19 mouse cellular contexts compared by ENCODE assay signal in the genomic region with DNA sequence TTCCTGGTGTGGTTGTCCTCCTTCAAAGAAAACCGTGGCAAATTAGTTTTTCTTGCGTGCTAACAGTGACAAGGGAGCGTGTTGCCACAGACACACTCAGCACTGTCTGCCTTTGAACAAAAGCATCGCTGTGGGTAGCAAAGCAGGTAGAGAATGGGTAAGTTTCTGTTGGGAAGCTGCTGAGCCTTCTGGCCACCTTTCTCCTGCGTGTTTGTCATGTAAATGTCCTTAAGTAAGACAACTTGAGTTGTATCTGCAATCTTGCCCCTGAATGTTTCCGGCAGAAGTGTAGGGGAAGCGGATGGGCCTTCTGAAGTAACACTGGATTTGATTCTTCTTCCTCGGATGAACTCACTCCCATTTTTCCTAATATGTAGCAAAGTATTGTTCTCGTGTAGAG.
DNase-seq lines count a peak whose midpoint lies in the region; ATAC-seq lines count a peak whose summit lies in the region.
"Had no signal": no experiment of that assay in that cellular context is flagged by ENCODE, and none has a peak within 500 bp of the region (broad histone marks: within the 10 kb centered on the region; RNA-seq: fewer than 3 reads in every experiment).

No protein-coding gene starts in this region.

- no peak overlapping the region for H3K4me2 ChIP-seq in hindbrain, embryonic 11.5 days (replicated peaks; ENCODE audit: low read depth, low read length)
- no peak overlapping the region for H3K4me2 ChIP-seq in hindbrain, embryonic 16.5 days (ENCODE audit: low read length)
- H3K4me2 ChIP-seq: embryonic facial prominence, embryonic 12.5 days; forebrain, embryonic 13.5 days; forebrain, embryonic 15.5 days had no signal

- no peaks in the 10 kb centered on the region for H3K9me3 ChIP-seq in hindbrain, embryonic 11.5 days (ENCODE audit: control insufficient read depth, low read length)
- no peaks in the 10 kb centered on the region for H3K9me3 ChIP-seq in hindbrain, embryonic 16.5 days (ENCODE audit: control insufficient read depth, low read length)
- H3K9me3 ChIP-seq: embryonic facial prominence, embryonic 10.5 days; embryonic facial prominence, embryonic 12.5 days; forebrain, embryonic 13.5 days; forebrain, embryonic 15.5 days had no signal

- no peaks in the 10 kb centered on the region for H3K36me3 ChIP-seq in hindbrain, embryonic 11.5 days (ENCODE audit: control insufficient read depth, insufficient read depth, low read length)
- no peaks in the 10 kb centered on the region for H3K36me3 ChIP-seq in hindbrain, embryonic 16.5 days (ENCODE audit: control insufficient read depth, insufficient read depth, low read length)
- H3K36me3 ChIP-seq: embryonic facial prominence, embryonic 10.5 days; embryonic facial prominence, embryonic 12.5 days; forebrain, embryonic 15.5 days had no signal

- 0 out of 2 replicates have a peak, but pooled peaks have one; percentile 28 for ATAC-seq in hindbrain, embryonic 11.5 days (ENCODE audit: low FRiP score)
- ATAC-seq in hindbrain, embryonic 16.5 days = no peak
- ATAC-seq: forebrain, embryonic 13.5 days; forebrain, embryonic 15.5 days had no signal

- H3K9ac ChIP-seq in hindbrain, embryonic 11.5 days (ENCODE audit: low read depth, low read length) = no peak overlapping the region
- H3K9ac ChIP-seq in hindbrain, embryonic 16.5 days (ENCODE audit: low read depth, low read length) = no peak overlapping the region
- H3K9ac ChIP-seq: embryonic facial prominence, embryonic 12.5 days; forebrain, embryonic 13.5 days; forebrain, embryonic 15.5 days had no signal

- DNase-seq in hindbrain, embryonic 11.5 days (ENCODE audit: low spot score) = no peak
- DNase-seq in ES-CJ7 (ENCODE audit: low read depth, low spot score) = peak; percentile 80
- DNase-seq in ZHBTc4 (ENCODE audit: low read depth, low spot score) = peak; percentile 64
- DNase-seq in urinary bladder, postnatal 25 days (ENCODE audit: low spot score) = no peak
- no peak for DNase-seq in embryo, embryonic 11 days
- DNase-seq: adrenal gland, adult 2 months; adrenal gland, postnatal 10 days; adrenal gland, postnatal 25 days; cerebellum, adult 11 months; cerebellum, adult 18-20 months; cerebellum, adult 8-10 months; cerebellum, adult 9-11 months; cerebellum, postnatal 14 days; cerebellum, postnatal 36 days had no signal

- H3K4me3 ChIP-seq in hindbrain, embryonic 11.5 days (ENCODE audit: low read depth, low read length) = no peak overlapping the region
- H3K4me3 ChIP-seq in hindbrain, embryonic 16.5 days (ENCODE audit: low read length) = no peak overlapping the region
- H3K4me3 ChIP-seq: embryonic facial prominence, embryonic 10.5 days; embryonic facial prominence, embryonic 12.5 days; forebrain, embryonic 13.5 days; forebrain, embryonic 15.5 days had no signal

- no peaks in the 10 kb centered on the region for H3K4me1 ChIP-seq in hindbrain, embryonic 11.5 days (replicated peaks; ENCODE audit: control insufficient read depth, insufficient read depth, low read length)
- H3K4me1 ChIP-seq in hindbrain, embryonic 16.5 days (ENCODE audit: control insufficient read depth, insufficient read depth, low read depth, low read length) = no peaks in the 10 kb centered on the region
- H3K4me1 ChIP-seq: embryonic facial prominence, embryonic 10.5 days; embryonic facial prominence, embryonic 12.5 days; forebrain, embryonic 13.5 days; forebrain, embryonic 15.5 days had no signal

- H3K27ac ChIP-seq in hindbrain, embryonic 11.5 days (ENCODE audit: low read depth, low read length) = no peak overlapping the region
- H3K27ac ChIP-seq in hindbrain, embryonic 16.5 days (ENCODE audit: low read depth, low read length) = no peak overlapping the region
- H3K27ac ChIP-seq: embryonic facial prominence, embryonic 10.5 days; embryonic facial prominence, embryonic 12.5 days; forebrain, embryonic 13.5 days; forebrain, embryonic 15.5 days had no signal

- 58% methylated on average over 9 of the region's 9 CpGs for WGBS in hindbrain, embryonic 11.5 days
- WGBS in hindbrain, embryonic 16.5 days = 60% methylated on average over 9 of the region's 9 CpGs

- H3K27me3 ChIP-seq in hindbrain, embryonic 11.5 days (ENCODE audit: control insufficient read depth, insufficient read depth, low read length) = no peaks in the 10 kb centered on the region
- no peaks in the 10 kb centered on the region for H3K27me3 ChIP-seq in hindbrain, embryonic 16.5 days (replicated peaks; ENCODE audit: control insufficient read depth, insufficient read depth, low read length)
- H3K27me3 ChIP-seq: embryonic facial prominence, embryonic 12.5 days; forebrain, embryonic 13.5 days; forebrain, embryonic 15.5 days had no signal

Comparison
In these comparisons a context has a peak if more than half of its experiments do, and no peak if none do; other contexts are left out.
1. DNase-seq: peak in ES-CJ7 (single experiment) and ZHBTc4 (single experiment); none in hindbrain, embryonic 11.5 days (single experiment), urinary bladder, postnatal 25 days (single experiment) and embryo, embryonic 11 days (single experiment).